Mouse (Mus musculus): Measurements from ENCODE around the gene Ppp2r5b.

- TF ChIP-seq CTCF (IDR thresholded peaks at IDR 0.05; ENCODE audit: borderline replicate concordance, insufficient read depth, low read depth, low read length) (no peak), POLR2A (IDR thresholded peaks at IDR 0.05; ENCODE audit: borderline replicate concordance, insufficient read depth, low read length) (no peak)
Measured at GRCm38 (mm10) chr19:6178775-6179174, 56.9 kb downstream of the Ppp2r5b start.
